Mouse (Mus musculus) embryonic facial prominence, embryonic 14.5 days (tissue): ENCODE measurements around the gene Zbtb38. TPM values are rescaled to one million over a fixed set of nuclear protein-coding genes. Genes with fewer than 3 reads are reported as not detected.

Experiments
- ATAC-seq: fragments of 200-750 bp; cut with Nextera tagmentation; 2 replicates; pipeline ENCODE4 v1.8.0; 2017; ENCODE audit warnings: low read depth, moderate number of reproducible peaks, moderate TSS enrichment
- DNase-seq: peaks from one replicate; pipeline ENCODE4 v3.0.0-alpha.2; 2015; ENCODE audit warnings: low spot score
- H3K27ac ChIP-seq: fragments of 300-500 bp; sonication (generic); replicated peaks from 2 replicates; pipeline ENCODE4 v1.5.1; 2014; ENCODE audit warnings: low read depth, mild to moderate bottlenecking, low read length, moderate library complexity
- H3K27me3 ChIP-seq: fragments of 300-500 bp; sonication (generic); replicated peaks from 2 replicates; pipeline ENCODE4 v1.6.1; 2014; ENCODE audit warnings: low read length; ENCODE audit not compliant: control insufficient read depth, insufficient read depth
- H3K36me3 ChIP-seq: fragments of 300-500 bp; sonication (generic); 2 replicates; pipeline ENCODE4 v1.6.1; 2014; ENCODE audit warnings: low read length, mixed read lengths; ENCODE audit not compliant: control insufficient read depth, insufficient read depth
- H3K4me1 ChIP-seq: fragments of 300-500 bp; sonication (generic); 2 replicates; pipeline ENCODE4 v1.6.1; 2014; ENCODE audit warnings: antibody characterized with exemption, low read length; ENCODE audit not compliant: control insufficient read depth, insufficient read depth
- H3K4me2 ChIP-seq: fragments of 300-500 bp; sonication (generic); 2 replicates; pipeline ENCODE4 v1.6.1; 2014; ENCODE audit warnings: low read depth, mild to moderate bottlenecking, low read length, moderate library complexity, mixed read lengths
- H3K4me3 ChIP-seq: fragments of 300-500 bp; sonication (generic); 2 replicates; pipeline ENCODE4 v1.5.1; 2014; ENCODE audit warnings: low read depth, mild to moderate bottlenecking, low read length
- H3K9ac ChIP-seq: fragments of 300-500 bp; sonication (generic); 2 replicates; pipeline ENCODE4 v1.6.1; 2014; ENCODE audit warnings: low read depth, mild to moderate bottlenecking, low read length, moderate library complexity, mixed read lengths
- H3K9me3 ChIP-seq: fragments of 300-500 bp; sonication (generic); 2 replicates; pipeline ENCODE4 v1.6.1; 2016; ENCODE audit warnings: low read length; ENCODE audit not compliant: control insufficient read depth
- WGBS: fragments of 180-500 bp; shearing (Covaris S2); extraction: QIAGEN DNeasy Blood & Tissue Kit; methylation state at CpG from one replicate; pipeline ENCODE4 v1.1.7; 2014; 5-methylcytosine and 5-hydroxymethylcytosine counted together
- polyA plus RNA-seq: library from polyadenylated mRNA; unstranded; fragments of >200 nt; fragmentation: Nextera tagmentation; extraction: Ambion mirVana; gene quantifications from 2 replicates; pipeline ENCODE4 v1.2.1, GENCODE M21; 2014

Zbtb38 gene
- polyA plus RNA-seq, 1 experiment from 2014 or later = 18.1 TPM

DNA sequence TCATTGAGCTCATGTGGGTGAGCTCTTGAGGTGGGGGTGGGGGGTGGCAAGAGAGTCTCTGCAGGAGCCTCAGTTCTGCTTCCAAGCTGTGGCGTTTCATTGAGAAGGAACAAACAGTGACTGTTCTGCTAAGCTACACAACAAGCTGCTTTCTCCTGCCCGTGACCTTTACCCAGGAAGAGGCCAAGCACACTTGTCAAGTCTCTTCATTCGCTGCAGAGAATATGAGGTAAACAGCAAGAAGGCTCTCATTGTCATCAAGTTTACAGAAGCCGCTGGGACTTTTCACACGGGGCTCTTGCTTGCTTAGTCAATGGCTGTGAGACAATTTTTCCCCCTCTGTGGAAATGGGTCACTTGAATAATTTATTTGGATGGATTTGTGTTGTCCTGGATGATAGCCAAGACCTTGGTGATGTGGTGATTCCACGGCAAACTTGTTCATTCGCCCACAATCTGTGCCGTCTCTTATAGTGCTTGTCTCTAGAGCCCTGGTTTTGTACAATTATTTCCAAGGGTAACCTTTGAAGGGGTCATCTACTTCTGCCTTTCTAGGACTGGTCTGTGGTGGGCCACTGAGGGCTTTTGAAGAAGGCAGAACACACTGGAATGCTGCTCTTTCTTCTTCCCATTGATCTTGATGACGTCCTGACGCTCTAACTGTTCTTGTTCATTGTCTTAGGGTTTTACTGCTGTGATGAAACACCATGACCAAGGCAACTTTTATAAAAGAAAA is 92.0 kb downstream of the Zbtb38 start:
- H3K9me3 ChIP-seq = no peaks in the 10 kb centered on the region
- WGBS = 53% methylated on average over 10 of the region's 10 CpGs
- ATAC-seq = peak; percentile 26; the same call in 1 of the 2 replicates

GRCm38 (mm10) chr9:96659801-96660200 is 92.8 kb downstream of the Zbtb38 start:
- WGBS = 50% methylated on average over 2 of the region's 2 CpGs
- DNase-seq = no peak

More for the DNA sequence above, 92.0 kb downstream of the Zbtb38 start:
- H3K27me3 ChIP-seq = no peaks in the 10 kb centered on the region
- no peak overlapping the region for H3K4me2 ChIP-seq
- DNase-seq = peak; percentile 36
- H3K4me3 ChIP-seq = no peak overlapping the region
- H3K27ac ChIP-seq = no peak overlapping the region
- H3K36me3 ChIP-seq = no peaks in the 10 kb centered on the region
- no peaks in the 10 kb centered on the region for H3K4me1 ChIP-seq
- H3K9ac ChIP-seq = no peak overlapping the region

GRCm38 (mm10) chr9:96653538-96653937 is 99.1 kb downstream of the Zbtb38 start:
- ATAC-seq (no peak), DNase-seq (no peak)
- WGBS = 67% methylated on average over 4 of the region's 4 CpGs
- Histone ChIP-seq H3K9ac (no peak overlapping the region), H3K4me3 (no peak overlapping the region), H3K4me1 (no peaks in the 10 kb centered on the region), H3K27ac (no peak overlapping the region), H3K9me3 (no peaks in the 10 kb centered on the region), H3K27me3 (no peaks in the 10 kb centered on the region), H3K4me2 (no peak overlapping the region), H3K36me3 (no peaks in the 10 kb centered on the region)

More at GRCm38 (mm10) chr9:96659801-96660200, 92.8 kb downstream of the Zbtb38 start:
- H3K4me1 ChIP-seq = no peaks in the 10 kb centered on the region
- no peak overlapping the region for H3K27ac ChIP-seq
- H3K27me3 ChIP-seq = no peaks in the 10 kb centered on the region
- no peak for ATAC-seq
- no peaks in the 10 kb centered on the region for H3K9me3 ChIP-seq
- H3K4me3 ChIP-seq = no peak overlapping the region
- H3K9ac ChIP-seq = no peak overlapping the region
- no peak overlapping the region for H3K4me2 ChIP-seq
- H3K36me3 ChIP-seq = no peaks in the 10 kb centered on the region

DNA sequence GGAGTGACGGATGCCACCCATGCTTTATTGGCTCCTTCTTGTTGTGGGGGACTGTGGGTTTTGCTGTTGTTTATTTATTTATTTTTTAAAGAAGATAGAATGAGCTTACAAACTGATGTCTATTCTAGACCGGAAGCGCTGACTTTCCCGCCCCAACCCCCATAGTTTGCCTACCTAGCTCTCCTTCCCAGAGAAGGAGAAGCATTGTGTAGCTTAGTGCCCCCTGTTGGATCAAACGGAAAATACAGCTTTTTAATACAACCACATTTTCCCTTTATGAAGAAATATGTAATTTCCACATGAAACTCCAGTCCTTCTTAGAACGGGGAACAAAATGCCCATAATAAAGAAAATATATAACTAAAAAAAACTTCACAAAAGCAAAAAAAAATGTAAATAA is 99.9 kb downstream of the Zbtb38 start:
- WGBS = 61% methylated on average over 6 of the region's 6 CpGs
- no peak for DNase-seq
- no peak overlapping the region for H3K4me3 ChIP-seq
- ATAC-seq = no peak
- no peak overlapping the region for H3K9ac ChIP-seq
- H3K36me3 ChIP-seq = no peaks in the 10 kb centered on the region
- H3K27ac ChIP-seq = no peak overlapping the region
- no peaks in the 10 kb centered on the region for H3K9me3 ChIP-seq
- no peaks in the 10 kb centered on the region for H3K4me1 ChIP-seq
- no peak overlapping the region for H3K4me2 ChIP-seq
- no peaks in the 10 kb centered on the region for H3K27me3 ChIP-seq

- H3K36me3 ChIP-seq = no peaks in the 10 kb centered on the region
Observed at GRCm38 (mm10) chr9:96650807-96651206, 101.8 kb downstream of the Zbtb38 start.

GRCm38 (mm10) chr9:96649924-96650323 is 102.7 kb downstream of the Zbtb38 start:
- Histone ChIP-seq H3K36me3 (no peaks in the 10 kb centered on the region), H3K9me3 (no peaks in the 10 kb centered on the region), H3K4me1 (no peaks in the 10 kb centered on the region), H3K27ac (no peak overlapping the region), H3K4me2 (no peak overlapping the region), H3K9ac (no peak overlapping the region), H3K27me3 (no peaks in the 10 kb centered on the region), H3K4me3 (no peak overlapping the region)
- WGBS = 57% methylated on average over 9 of the region's 9 CpGs
- ATAC-seq = no peak
- DNase-seq = no peak

More at GRCm38 (mm10) chr9:96650807-96651206, 101.8 kb downstream of the Zbtb38 start:
- no peak for DNase-seq
- no peak overlapping the region for H3K4me2 ChIP-seq
- no peaks in the 10 kb centered on the region for H3K4me1 ChIP-seq
- no peak overlapping the region for H3K9ac ChIP-seq
- ATAC-seq = no peak
- no peaks in the 10 kb centered on the region for H3K27me3 ChIP-seq
- H3K4me3 ChIP-seq = no peak overlapping the region
- WGBS = 77% methylated on average over 7 of the region's 7 CpGs
- no peaks in the 10 kb centered on the region for H3K9me3 ChIP-seq
- H3K27ac ChIP-seq = no peak overlapping the region

DNA sequence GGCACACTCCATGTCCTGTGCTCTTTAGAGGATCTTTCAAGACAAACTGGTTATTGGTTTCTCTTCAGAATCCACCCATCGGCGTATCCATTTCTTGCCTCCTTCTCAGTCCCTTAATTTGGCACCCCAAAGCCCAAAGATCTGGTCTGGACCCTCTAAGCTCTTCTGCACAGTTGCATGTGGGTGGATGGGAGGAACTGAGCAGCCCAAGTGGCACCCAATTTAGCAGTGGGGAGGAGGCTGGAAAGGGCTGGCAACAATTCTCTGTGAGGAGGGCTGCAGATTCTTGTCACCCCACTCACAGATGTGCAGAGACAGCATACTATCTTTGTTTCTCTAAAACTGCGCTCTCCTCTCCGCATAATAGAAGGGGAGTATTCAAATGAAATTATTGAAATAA is 103.3 kb downstream of the Zbtb38 start:
- WGBS = 95% methylated on average over 4 of the region's 4 CpGs
- H3K4me3 ChIP-seq = no peak overlapping the region

DNA sequence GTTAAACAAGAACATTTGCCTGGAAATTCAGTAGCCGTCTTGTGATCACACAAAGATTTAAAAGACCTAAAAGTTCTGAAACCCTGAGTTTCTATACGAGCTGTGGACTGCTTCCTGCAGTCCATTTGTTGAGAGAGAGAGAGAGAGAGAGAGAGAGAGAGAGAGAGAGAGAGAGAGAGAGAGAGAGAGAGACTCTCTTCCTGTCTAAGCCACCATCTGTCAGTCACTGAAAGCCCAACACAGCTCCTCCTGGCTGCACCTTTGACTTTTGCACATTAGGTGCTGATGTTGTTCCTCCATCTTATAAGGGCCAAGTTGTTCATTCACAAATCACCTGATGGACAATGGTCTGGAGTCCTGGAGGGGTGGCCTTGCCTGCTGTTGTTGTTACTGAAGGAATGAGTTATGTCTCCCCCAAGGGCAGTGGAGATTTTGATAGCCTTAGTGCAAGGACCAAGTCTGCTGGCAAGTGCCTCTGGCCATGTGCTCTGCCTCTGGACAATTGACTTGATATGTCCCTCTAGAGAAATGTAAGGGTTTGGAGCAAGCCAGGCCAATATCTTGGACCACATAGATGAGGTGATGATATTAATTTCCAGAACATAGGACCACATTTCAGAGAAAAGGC is 105.8 kb downstream of the Zbtb38 start:
- no peak for DNase-seq
- ATAC-seq = no peak
- no peak overlapping the region for H3K4me3 ChIP-seq
- H3K4me1 ChIP-seq = no peaks in the 10 kb centered on the region
- H3K36me3 ChIP-seq = no peaks in the 10 kb centered on the region
- H3K27ac ChIP-seq = no peak overlapping the region
- no peak overlapping the region for H3K9ac ChIP-seq
- H3K9me3 ChIP-seq = no peaks in the 10 kb centered on the region
- no peaks in the 10 kb centered on the region for H3K27me3 ChIP-seq
- 68% methylated on average over 2 of the region's 2 CpGs for WGBS
- no peak overlapping the region for H3K4me2 ChIP-seq

More for the DNA sequence above, 103.3 kb downstream of the Zbtb38 start:
- H3K9me3 ChIP-seq = no peaks in the 10 kb centered on the region
- no peak overlapping the region for H3K9ac ChIP-seq
- no peaks in the 10 kb centered on the region for H3K4me1 ChIP-seq
- no peaks in the 10 kb centered on the region for H3K36me3 ChIP-seq
- no peak overlapping the region for H3K4me2 ChIP-seq
- no peaks in the 10 kb centered on the region for H3K27me3 ChIP-seq
- H3K27ac ChIP-seq = no peak overlapping the region
- DNase-seq = no peak
- ATAC-seq = no peak

DNA sequence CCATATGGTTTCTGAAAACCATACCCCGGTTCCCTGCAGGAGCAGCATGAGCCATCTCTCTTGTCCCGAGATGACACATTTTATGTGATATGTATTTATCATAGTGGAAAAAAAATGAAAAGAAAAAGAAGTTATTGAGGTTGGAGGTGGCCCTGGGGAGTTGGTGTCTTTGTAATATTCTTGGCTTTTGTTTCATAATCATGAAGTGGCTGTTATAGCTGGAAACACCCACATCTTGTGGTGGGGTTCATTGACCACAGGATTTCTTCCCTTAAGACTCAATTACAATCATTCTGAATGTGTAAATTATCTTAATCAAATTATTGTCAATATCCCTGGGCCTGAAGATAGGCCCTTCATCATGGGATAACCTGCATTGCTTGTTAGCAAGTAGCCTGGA is 107.8 kb downstream of the Zbtb38 start:
- H3K9me3 ChIP-seq = no peaks in the 10 kb centered on the region
- ATAC-seq (no peak), DNase-seq (no peak)
- no peaks in the 10 kb centered on the region for H3K27me3 ChIP-seq
- no peak overlapping the region for H3K9ac ChIP-seq
- H3K36me3 ChIP-seq = no peaks in the 10 kb centered on the region
- 83% methylated on average over 2 of the region's 2 CpGs for WGBS
- H3K4me2 ChIP-seq = no peak overlapping the region
- no peak overlapping the region for H3K4me3 ChIP-seq
- H3K4me1 ChIP-seq = no peaks in the 10 kb centered on the region
- no peak overlapping the region for H3K27ac ChIP-seq
